Mouse (Mus musculus) cerebellum, postnatal 14 days (tissue): ENCODE data around the gene Ccdc82.
A peak's percentile ranks its signal among the peaks of the same experiment; 100 is the strongest.

ENCODE experiments used
- DNase-seq, 2 experiments: peaks; one replicate each; pipeline ENCODE4 v3.0.0; 2021; ENCODE audit warnings: mixed read lengths in 2 of 2

Gene Ccdc82

DNA sequence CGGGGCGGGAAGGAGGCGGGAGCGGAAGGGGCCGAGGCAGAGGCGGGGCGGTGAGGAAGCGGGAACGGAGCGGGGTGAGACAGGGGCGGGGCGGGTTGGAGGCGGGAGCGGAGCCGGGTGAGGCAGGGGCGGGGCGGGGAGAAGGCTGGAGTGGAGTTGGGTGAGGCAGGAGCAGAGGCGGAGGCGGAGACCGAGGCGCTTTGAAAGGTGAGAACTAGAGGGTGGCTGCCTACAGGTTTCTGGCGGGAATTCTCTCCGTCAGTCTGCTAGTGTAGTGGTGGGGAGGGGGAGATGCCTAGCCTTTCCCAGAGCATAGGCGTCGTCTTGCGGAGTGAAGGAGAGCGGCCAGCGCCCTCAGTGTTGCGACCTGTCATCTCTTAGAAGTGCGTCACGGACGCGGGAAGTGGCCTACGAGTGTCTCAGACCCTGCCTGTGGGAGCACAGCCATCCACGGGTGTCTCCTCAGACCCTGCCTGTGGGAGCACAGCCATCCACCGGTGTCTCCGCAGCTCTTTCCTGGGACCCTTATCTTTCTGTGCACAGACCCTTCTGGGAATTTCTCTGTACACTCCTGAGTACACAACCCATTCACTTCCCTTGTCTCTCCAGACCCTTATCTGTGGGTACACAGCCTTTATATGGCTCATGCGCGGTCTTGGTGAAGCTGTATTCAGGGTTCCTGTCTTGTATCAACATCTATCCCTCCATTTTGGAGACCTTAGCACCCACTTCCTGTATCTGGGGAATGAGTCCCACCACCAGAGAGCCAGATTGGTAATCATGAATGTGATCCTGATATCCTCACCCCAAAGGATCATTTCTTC, at the start of gene Ccdc82:
Gene Ccdc82 (plus strand): TSS at position 141 of the 824 bp plus-strand sequence.
- peak; percentile 92 to 97 for DNase-seq

DNA sequence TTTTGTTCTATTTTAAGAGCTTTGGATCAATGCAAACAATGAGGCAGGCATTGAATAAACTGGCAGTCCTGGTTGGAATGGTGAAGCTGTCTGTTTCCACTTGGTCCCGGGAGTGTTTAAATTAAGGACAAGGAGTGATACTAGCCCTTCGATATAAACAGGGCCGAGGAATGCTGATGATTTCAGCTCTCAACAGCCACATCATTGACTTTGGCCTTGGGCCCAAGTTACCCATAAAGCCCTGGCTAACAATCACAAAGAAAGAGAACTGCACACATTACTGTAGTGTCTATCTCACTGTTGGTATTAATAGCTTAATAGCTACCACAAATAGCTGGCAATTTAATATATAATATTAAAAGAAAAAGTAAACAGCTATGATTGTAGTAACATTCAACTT, 46.7 kb upstream of the Ccdc82 start:
- no peak for DNase-seq

DNA sequence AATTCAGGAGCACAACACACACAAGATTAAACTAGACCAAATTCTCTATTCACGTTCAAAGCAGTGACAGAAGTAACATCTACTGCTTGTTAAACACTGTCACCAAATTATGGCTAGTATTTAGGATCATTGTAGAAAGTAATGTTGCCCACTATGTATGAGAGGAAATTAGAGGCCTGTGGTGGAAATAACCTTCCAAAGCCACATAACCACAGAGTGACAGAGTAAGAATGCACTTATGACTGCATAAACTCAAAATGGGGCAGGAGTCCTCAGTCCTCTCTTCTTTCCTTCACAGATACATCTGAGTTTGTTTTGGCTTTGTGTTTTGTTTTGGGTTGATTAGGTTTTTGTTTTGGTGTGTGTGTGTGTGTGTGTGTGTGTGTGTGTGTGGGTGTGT, 43.6 kb upstream of the Ccdc82 start:
- no peak for DNase-seq

DNA sequence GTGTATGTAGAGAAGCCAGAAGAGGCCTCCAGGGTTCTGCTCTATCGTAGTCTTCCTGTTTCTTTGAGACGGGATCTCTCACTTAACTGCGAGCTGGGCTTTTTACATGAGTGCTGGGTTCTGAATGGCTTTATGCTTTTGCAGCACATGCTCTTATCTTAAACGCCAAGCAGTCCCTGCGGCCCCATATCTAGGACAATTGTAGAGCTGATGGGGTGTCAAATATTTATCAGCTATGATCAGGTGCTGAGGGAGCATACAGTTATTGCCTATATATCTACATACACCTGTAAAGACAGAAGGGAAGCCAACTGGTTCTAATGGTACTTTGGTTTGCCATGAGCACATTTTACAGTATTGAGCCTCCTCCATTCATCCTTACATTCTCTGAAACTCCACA, 43.1 kb upstream of the Ccdc82 start:
- no peak for DNase-seq

DNA sequence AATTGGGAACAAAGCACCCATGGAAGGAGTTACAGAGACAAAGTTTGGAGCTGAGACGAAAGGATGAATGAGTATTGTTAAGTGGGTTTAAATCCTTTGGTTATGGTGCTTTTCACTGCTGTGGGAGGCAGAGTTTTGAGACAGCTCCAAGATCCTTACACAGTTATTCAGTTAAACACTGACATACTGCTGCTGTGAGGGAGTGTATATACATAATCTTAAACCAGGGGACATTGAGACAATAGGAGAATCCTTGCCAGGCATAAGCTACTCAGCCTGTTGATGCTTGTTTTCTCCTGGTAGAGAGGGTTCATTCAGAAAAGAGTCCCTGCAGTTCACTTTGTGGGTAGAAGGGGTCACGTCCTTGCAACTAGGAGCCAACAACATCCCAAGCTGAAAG, 40.4 kb upstream of the Ccdc82 start:
- DNase-seq = no peak

DNA sequence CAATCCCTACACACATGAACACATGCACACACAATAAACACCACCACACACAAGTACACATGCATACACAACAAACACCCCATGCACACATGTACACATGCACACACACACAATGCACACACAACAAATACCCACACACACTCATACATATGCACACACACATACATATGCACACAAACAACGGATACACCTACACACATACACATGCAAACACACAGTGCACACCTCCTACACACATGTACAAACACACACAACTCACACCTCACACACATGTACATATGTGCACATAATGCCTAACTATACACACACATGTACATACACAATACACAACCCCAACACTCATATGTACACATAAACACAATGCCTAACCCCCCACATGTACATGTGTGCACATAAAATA, 20.9 kb upstream of the Ccdc82 start:
- DNase-seq = no peak

DNA sequence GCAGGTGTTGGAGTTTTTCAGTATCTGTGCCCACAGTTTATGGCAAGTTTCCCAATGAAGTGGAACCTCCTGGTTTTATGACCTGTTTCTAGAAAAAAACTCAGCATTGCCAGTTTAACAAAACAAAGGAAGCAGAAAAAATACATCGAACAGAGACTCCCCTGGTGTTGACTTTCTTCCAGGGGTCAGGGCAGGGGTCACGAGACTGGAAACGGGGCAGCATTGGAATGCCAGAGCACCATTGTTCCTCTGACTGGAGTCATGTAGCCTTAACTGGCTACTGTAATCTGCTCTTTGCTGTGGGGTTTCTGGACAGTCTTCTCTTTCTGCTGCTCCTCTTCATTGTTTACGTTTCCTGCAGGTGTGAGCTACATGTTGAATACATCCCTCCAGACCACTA, 16.2 kb upstream of the Ccdc82 start:
- no peak for DNase-seq

DNA sequence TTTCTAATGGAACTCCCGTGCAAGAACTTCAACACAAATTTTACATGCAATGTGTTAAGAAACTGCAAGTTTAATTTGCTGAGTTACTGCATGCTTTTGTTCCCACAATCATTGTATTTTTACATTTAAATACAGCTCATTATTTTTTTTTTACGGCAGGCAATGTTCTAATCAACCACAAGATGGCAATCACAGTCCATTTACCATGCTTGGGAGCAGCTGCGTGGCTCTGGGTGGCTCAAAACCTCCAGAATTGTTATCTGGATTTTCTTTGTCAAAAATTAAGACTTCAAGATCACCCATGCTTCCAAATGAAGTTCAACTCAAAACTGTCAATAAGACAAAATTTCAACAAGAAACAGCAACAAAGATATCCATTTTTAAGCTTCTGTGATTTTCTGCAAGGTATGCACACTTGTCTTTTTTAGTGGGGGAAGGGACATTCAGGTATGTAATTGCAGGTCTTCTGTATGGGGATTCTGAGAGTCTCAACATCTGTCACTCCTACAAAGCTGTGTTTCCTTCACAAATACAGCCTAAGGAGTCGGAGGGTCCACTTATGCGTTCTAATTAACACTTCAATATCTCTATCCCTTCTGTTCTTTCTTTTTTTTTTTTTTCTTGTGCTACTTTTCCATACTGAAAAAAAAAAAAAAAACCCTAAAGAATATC, 15.1 kb upstream of the Ccdc82 start:
- DNase-seq = peak; percentile 38 to 59

DNA sequence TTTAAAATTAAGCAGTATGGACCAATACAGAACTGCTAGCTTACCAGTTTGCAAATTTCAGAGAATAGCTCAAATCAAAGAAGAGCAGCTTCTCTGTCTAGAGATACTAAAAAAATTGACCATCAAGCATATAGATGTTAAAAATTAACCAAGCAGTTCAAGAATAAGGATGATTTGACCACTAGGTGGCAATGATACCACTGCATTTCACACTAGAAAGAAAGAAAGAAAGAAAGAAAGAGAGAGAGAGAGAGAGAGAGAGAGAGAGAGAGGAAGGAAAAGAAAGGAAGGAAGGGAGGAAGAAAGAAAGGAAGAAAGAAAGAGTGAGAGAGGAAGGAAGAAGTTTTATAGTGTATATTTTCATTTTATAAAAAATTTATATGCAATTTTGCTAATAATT, 4.4 kb upstream of the Ccdc82 start:
- DNase-seq = peak in 1 of 2 experiments; percentile 45

DNA sequence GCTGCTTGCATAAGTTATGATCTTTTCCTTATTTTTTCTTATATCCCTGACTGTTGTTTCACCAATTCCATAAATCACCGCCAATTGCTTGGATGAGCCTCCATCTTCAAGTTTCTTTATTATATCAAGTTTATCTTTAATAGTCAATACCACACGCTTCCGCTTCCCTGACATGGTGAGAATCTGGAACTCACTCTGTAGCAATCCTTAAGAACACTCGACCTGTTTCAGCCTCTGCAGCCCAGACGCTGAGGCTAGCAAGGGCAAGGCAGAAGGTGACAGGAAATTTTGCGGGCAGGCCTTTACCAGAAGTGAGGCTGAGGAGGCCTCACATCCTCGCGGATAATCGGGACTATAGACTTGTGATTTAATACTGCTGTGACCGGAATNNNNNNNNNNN, 1.3 kb upstream of the Ccdc82 start, which contains the start of gene Jrkl:
Gene Jrkl (minus strand): TSS at position 349 of the 400 bp plus-strand sequence.
- peak; percentile 46 to 57 for DNase-seq

DNA sequence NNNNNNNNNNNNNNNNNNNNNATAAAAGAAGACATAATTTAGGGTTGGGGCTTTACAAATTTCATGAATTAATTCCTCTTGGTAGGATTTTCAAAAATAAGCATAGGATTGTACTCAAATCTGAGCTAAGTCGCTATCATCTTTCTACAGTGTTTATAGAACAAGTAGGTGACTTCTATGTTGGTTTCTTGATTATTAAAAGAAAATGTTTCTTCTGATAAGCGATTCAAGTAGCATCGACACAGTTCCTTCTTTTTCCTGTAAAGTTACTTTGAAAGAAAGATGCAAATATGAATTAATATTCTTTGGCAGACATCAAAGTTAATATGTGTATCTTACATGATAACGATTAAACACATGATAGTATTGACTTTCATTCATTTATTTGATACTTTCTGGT, 1.3 kb downstream of the Ccdc82 start:
- DNase-seq = no peak

DNA sequence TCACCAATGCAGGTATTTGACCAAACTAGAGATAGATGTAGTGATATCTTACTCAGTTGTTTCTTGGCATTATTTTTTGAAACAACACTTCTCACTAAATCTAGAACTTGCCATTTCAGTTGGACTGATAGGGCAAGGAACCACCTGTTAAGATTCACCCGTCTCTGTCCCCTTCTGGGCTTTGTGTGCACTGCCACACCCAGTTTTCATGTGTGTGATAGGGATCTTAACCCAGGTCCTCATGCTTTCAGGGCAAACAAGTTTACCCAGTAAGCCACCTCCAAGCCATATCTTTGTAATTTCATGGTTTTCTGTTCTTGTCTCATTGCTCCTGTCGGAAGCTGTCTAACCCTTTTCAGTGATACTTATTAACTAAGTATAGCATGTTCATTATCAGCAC, 4.5 kb downstream of the Ccdc82 start:
- no peak for DNase-seq

DNA sequence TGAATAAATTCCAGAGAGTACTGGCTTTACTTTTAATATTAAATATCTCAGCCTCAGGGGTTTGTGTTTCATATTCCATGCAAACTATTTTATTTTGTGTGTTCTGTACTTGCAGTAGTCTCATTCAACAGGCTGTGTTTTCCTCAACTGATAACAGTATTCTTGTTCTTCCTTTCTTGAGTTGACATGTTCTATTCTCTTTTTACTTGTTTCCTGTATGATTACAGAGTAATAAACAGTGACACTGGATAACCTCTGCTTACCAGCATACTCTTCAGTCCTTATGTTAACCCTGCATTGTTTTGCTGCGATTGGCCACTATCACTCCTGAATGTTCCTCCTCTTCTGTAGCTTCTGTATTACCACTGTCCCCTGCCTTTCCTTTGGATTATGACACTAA, 10.0 kb downstream of the Ccdc82 start:
- no peak for DNase-seq

DNA sequence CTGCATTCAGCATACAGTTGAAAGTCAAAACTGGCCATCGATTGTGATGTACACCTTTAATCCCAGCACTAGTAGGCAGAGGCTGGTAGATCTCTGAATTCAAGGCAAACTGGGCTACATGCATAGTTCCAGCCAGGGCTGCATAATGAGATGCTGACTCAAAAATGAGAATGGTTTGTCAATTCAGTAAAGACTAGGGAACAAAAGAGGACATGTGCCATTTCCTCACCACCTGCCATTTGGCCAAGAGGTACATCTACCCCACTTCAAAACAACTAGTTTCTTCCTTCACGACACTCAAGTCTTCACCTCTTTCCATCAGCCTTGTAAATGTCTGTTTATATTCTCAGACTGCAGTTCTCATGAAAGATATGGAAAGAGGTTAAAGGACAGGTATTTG, 11.4 kb downstream of the Ccdc82 start:
- no peak for DNase-seq

DNA sequence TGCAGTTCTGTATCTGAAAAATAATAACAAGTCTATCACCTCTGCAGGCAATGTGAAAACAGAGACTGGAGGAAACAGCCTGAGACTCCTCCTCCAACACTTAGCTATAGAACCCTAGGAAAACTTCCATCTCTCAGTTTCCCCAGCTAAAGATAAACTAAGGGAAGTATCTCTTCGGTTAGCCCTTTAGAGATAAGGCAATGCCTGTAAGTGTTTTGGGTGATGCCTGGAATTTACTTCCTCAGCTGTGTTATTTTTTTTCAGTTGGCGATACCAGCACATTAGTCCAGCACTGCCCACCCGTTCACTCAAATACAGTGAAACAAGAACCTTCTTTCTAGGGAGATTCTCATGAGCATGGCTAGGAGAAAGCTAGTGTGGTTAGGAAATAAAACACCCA, 14.2 kb downstream of the Ccdc82 start:
- DNase-seq = no peak

DNA sequence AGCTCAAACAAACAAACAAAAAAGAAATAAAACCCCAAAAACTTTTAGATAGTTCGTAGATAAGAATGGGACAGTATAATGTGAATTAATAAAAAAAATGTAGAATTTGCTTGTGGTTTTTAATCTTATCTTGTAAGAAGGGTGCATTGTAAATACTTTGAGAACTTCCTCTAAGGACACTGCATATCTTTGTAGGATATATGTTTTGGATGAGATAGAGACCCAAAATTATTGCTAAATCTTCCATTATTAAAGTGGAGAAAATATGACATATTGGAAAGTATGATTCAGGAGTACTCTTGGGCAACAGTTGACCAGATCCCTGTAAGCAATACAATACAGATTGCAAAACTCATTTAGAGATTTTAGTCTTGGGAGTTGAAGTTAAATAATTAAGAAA, 26.5 kb downstream of the Ccdc82 start:
- no peak for DNase-seq

DNA sequence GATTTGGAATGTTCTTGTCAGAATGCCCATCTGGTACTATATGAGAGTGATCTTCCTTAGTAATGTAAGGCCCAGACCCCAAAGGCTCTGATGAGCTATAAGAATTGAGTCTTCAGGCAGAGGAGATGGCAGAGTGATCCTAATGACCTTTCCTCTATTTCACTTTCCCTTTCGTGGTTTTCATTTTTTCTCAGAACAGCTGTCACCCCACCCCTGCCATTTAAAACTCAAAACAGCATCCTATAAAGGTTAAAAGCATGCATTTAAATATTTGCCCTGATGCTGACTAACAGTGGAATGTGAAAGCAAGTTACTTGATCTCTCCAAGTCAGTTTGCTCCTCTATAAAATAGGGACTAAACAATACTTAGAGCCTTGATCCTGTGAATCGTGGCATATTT, 40.7 kb downstream of the Ccdc82 start:
- no peak for DNase-seq

DNA sequence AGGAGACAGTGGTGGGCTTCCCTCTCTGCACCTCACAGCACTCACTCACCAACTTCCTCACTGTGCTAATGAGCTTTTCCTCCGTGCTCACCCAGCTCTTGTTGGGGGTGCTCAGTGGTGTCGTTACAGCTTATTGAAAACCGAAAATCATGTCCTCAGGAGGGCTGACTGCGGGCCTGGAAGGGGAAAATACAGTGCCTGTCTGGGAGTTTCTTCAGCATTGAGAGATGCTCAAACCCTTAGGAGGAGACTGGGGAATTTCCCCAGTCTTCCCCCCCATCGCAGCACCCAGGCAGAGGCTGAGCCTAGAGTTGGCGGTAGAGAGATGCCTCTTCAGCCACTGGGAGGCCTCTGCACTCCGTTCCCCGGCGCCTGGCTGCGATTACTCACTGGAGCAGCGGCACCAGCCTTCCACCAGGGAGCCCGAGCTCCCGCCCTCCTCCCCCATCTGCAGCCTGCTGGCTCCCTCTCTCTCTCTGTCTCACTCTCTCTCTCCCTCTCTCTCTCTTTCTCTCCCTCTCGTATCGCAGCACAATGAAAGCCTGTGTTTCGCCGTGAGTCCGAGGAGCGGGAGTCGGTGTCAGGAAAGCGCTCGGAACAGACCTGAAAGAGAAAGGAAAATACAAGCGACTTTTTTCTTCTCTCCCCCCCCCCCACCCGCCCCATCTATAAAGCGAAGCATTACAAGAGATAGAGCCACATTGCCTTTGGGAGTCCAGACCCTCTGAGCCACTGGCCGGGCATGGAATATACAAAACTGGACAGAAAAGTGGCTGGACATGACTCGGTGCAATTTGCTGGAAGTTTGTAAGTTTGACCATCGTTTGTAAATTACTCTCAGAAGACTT, 49.7 kb downstream of the Ccdc82 start:
- DNase-seq = peak; percentile 81

DNA sequence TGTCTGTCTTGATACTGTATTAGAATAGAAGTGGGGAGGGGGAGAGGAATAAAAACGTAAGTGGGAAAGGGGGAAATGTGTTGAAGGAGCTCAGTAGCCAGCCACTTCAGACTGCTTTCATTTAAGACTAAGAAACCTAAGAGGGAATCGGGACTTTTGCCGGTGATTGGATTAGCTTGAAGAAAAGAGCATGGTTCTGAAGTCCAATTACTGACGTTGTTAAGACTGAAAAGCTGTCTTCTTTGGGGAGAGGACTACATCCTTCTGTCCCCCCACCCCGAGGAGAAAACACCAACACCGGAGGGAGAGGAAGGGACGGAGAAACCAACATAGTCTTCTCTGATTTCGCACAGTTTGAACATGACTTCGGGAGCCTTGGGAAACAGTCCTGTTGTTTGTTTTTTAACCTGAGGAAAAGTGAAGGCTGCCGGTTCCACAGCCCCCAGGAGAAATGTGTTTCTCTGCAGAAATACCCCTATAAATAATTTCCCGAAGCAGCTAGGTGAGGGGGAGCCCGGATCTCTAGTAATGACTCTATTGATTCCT, 50.4 kb downstream of the Ccdc82 start:
- peak in 1 of 2 experiments; percentile 31 for DNase-seq

DNA sequence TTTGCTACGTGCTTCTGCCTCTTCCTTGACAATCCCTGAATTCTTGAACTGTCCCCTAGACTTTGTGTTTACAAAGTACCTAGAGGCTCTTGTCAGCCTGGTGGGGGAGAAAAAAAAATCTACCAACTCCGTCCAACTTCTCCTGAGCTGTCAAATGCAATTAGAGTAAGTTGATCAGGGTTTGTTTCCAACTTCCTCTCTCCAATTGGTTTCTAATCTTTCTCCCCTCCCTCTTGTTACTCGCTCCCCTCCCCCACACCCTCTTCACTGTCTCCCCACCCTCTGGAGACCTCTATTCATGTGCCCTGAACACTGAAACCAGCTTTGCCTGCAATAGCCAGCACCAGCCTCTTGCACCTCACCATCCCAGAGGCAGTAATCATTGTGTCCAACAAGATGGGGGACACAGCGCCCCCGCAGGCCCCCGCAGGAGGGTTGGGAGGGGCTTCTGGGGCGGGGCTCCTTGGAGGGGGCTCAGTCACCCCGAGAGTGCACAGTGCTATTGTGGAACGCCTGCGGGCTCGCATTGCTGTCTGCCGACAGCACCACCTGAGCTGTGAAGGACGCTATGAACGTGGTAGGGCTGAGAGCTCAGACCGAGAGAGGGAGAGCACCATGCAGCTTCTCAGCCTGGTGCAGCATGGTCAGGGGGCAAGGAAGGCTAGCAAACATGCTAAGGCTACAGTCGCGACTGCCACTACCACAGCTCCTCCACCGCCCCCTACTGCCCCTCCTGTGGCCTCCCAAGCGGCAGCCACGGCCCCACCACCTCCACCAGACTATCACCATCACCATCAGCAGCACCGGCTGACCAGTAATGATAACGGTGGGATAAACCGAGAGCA, 51.1 kb downstream of the Ccdc82 start, which contains the start of gene Maml2:
Gene Maml2 (plus strand): TSS at position 290 of the 845 bp plus-strand sequence.
- DNase-seq = peak; percentile 75 to 81

DNA sequence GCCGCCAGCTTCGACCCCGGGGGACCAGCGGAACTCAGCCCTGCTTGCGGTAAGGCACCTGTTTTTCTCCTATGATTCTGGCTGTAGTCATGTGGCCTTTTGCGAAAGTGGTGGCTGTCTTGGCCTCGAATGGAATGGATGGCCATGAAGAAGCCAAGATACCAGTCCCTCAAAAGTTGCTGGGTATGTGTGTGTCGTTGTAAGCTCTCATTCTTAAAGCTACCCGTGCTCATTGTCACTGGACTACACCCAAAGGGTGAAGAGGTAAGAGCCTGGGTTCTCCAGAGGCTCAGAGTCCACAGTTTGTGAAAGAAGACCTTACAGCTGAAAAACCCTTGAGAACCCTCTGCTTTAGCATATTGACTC, 51.7 kb downstream of the Ccdc82 start:
- no peak for DNase-seq

DNA sequence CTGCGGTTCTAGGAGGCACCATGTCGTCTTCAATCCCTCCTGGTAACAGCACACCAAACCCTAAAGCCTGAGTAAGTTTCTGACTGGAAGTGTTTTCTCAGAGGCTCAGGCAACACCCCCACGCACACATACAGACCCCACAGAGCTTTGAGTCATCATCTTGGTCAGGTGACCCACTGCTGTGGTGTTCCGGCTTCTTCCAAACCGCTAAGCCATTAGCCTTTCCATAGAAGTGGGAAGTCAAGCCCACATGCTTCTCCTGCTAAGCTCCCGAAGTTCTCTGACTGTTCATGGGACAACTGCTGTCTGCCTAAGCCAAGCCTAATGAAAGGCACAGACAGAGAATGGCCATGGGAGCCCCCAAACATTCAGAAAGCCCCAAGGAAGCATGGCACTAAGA, 52.4 kb downstream of the Ccdc82 start:
- peak in 1 of 2 experiments; percentile 34 for DNase-seq
